Comparison of ENCODE assay signal across 31 mouse cellular contexts in genomic region chr2:115817959-115818358, GRCm38 (mm10).
DNase-seq lines count a peak whose midpoint lies in the region; ATAC-seq and TF ChIP-seq lines count a peak whose summit lies in the region.
"Had no signal": no experiment of that assay in that cellular context is flagged by ENCODE, and none has a peak within 500 bp of the region (broad histone marks: within the 10 kb centered on the region; RNA-seq: fewer than 3 reads in every experiment).

No protein-coding gene starts in this region.

- TF ChIP-seq POLR2A in brain, embryonic 14.5 days (IDR thresholded peaks at IDR 0.05; ENCODE audit: borderline replicate concordance, extremely low read depth, insufficient read depth, insufficient read length, poor library complexity, severe bottlenecking), result no peak

- H3K36me3 ChIP-seq in forebrain, embryonic 14.5 days (ENCODE audit: control insufficient read depth, insufficient read depth, low read length), result no peaks in the 10 kb centered on the region
- H3K36me3 ChIP-seq in forebrain, embryonic 11.5 days (ENCODE audit: control insufficient read depth, insufficient read depth, low read length), result no peaks in the 10 kb centered on the region
- no peaks in the 10 kb centered on the region for H3K36me3 ChIP-seq in stomach, embryonic 16.5 days (ENCODE audit: control insufficient read depth, insufficient read depth, low read length)
- H3K36me3 ChIP-seq: embryonic facial prominence, embryonic 13.5 days; forebrain, embryonic 12.5 days; G1E; heart, embryonic 10.5 days; heart, embryonic 15.5 days; hindbrain, embryonic 13.5 days; liver, embryonic 12.5 days; midbrain, embryonic 12.5 days; neural tube, embryonic 12.5 days had no signal

- peak; percentile 13 for DNase-seq in forebrain, embryonic 14.5 days (ENCODE audit: low spot score)
- no peak for DNase-seq in forebrain, embryonic 11.5 days (ENCODE audit: low spot score)
- DNase-seq in brain, embryonic 14.5 days (ENCODE audit: low read depth), result peak; percentile 32
- DNase-seq in lung, postnatal 25 days (ENCODE audit: low spot score), result peak; percentile 2
- no peak for DNase-seq in adrenal gland, adult 18-20 months (ENCODE audit: low spot score in 2 of 2)
- DNase-seq in gastrocnemius, postnatal 25 days, result no peak
- DNase-seq: adrenal gland, postnatal 10 days; cerebellum, adult 11-12 months; cerebellum, adult 9-11 months; embryo, embryonic 11 days; gastrocnemius, postnatal 14 days; heart, adult 11 months; kidney, adult 11 months; layer of hippocampus, postnatal 36 days; left cerebral cortex, postnatal 4 days; liver, postnatal 0 days; right cerebral cortex, postnatal 4 days; thymus, postnatal 14 days had no signal

- H3K9me3 ChIP-seq in forebrain, embryonic 14.5 days (replicated peaks; ENCODE audit: control insufficient read depth, low read length), result no peaks in the 10 kb centered on the region
- no peaks in the 10 kb centered on the region for H3K9me3 ChIP-seq in forebrain, embryonic 11.5 days (ENCODE audit: control insufficient read depth, low read length)
- no peaks in the 10 kb centered on the region for H3K9me3 ChIP-seq in stomach, embryonic 16.5 days (replicated peaks; ENCODE audit: control insufficient read depth, low read length)
- H3K9me3 ChIP-seq: embryonic facial prominence, embryonic 13.5 days; forebrain, embryonic 12.5 days; G1E; heart, embryonic 10.5 days; heart, embryonic 15.5 days; hindbrain, embryonic 13.5 days; liver, embryonic 12.5 days; midbrain, embryonic 12.5 days; neural tube, embryonic 12.5 days had no signal

- 76% methylated on average over 6 of the region's 6 CpGs for WGBS in forebrain, embryonic 14.5 days
- WGBS in forebrain, embryonic 11.5 days, result 89% methylated on average over 6 of the region's 6 CpGs
- WGBS in stomach, embryonic 16.5 days, result 34% methylated on average over 6 of the region's 6 CpGs

- TF ChIP-seq CTCF in brain, embryonic 14.5 days (IDR thresholded peaks at IDR 0.05; ENCODE audit: borderline replicate concordance, extremely low read depth, insufficient read depth, insufficient read length), result no peak

- no peak overlapping the region for H3K9ac ChIP-seq in forebrain, embryonic 14.5 days (ENCODE audit: low read length)
- no peak overlapping the region for H3K9ac ChIP-seq in forebrain, embryonic 11.5 days (ENCODE audit: low read length)
- H3K9ac ChIP-seq in stomach, embryonic 16.5 days (ENCODE audit: low read length), result no peak overlapping the region
- H3K9ac ChIP-seq: embryonic facial prominence, embryonic 13.5 days; forebrain, embryonic 12.5 days; heart, embryonic 15.5 days; hindbrain, embryonic 13.5 days; liver, embryonic 12.5 days; liver, postnatal 0 days; midbrain, embryonic 12.5 days; neural tube, embryonic 12.5 days had no signal

- no peak overlapping the region for H3K27ac ChIP-seq in forebrain, embryonic 14.5 days (ENCODE audit: low read depth, low read length)
- no peak overlapping the region for H3K27ac ChIP-seq in forebrain, embryonic 11.5 days (ENCODE audit: low read depth, low read length)
- H3K27ac ChIP-seq in stomach, embryonic 16.5 days (ENCODE audit: low read length), result peak overlapping the region; percentile 38; the same call in 1 of the 2 replicates
- H3K27ac ChIP-seq: embryonic facial prominence, embryonic 13.5 days; forebrain, embryonic 12.5 days; heart, embryonic 10.5 days; heart, embryonic 15.5 days; hindbrain, embryonic 13.5 days; kidney, postnatal 0 days; liver, embryonic 12.5 days; midbrain, embryonic 12.5 days; neural tube, embryonic 12.5 days had no signal

- no peak overlapping the region for H3K4me2 ChIP-seq in forebrain, embryonic 14.5 days (ENCODE audit: low read length)
- no peak overlapping the region for H3K4me2 ChIP-seq in forebrain, embryonic 11.5 days (ENCODE audit: low read depth, low read length, severe bottlenecking)
- H3K4me2 ChIP-seq in stomach, embryonic 16.5 days (ENCODE audit: low read depth, low read length), result peak overlapping the region; percentile 11; the same call in 1 of the 2 replicates
- H3K4me2 ChIP-seq: embryonic facial prominence, embryonic 13.5 days; forebrain, embryonic 12.5 days; heart, embryonic 15.5 days; hindbrain, embryonic 13.5 days; liver, embryonic 12.5 days; midbrain, embryonic 12.5 days; neural tube, embryonic 12.5 days had no signal

- H3K4me1 ChIP-seq in forebrain, embryonic 14.5 days (ENCODE audit: control insufficient read depth, insufficient read depth, low read length), result peaks cover 13% of the 10 kb centered on the region
- H3K4me1 ChIP-seq in forebrain, embryonic 11.5 days (replicated peaks; ENCODE audit: control insufficient read depth, insufficient read depth, low read length), result no peaks in the 10 kb centered on the region
- peaks cover 10% of the 10 kb centered on the region for H3K4me1 ChIP-seq in stomach, embryonic 16.5 days (ENCODE audit: control insufficient read depth, insufficient read depth, low read length)
- H3K4me1 ChIP-seq: liver, embryonic 12.5 days had no signal

- H3K4me3 ChIP-seq in forebrain, embryonic 14.5 days (ENCODE audit: low read depth, low read length), result no peak overlapping the region
- H3K4me3 ChIP-seq in forebrain, embryonic 11.5 days (ENCODE audit: low read depth, low read length), result no peak overlapping the region
- H3K4me3 ChIP-seq in stomach, embryonic 16.5 days (replicated peaks; ENCODE audit: low read length), result no peak overlapping the region
- H3K4me3 ChIP-seq: embryonic facial prominence, embryonic 13.5 days; erythroblast, embryonic 14.5 days; forebrain, embryonic 12.5 days; heart, embryonic 10.5 days; heart, embryonic 15.5 days; hindbrain, embryonic 13.5 days; liver, embryonic 12.5 days; midbrain, embryonic 12.5 days; myocyte; neural tube, embryonic 12.5 days had no signal

- no peak for ATAC-seq in forebrain, embryonic 14.5 days
- ATAC-seq in forebrain, embryonic 11.5 days (replicated peaks; ENCODE audit: low FRiP score), result no peak
- ATAC-seq in stomach, embryonic 16.5 days (ENCODE audit: insufficient read depth, low FRiP score), result peak; percentile 85
- ATAC-seq: liver, embryonic 12.5 days; liver, postnatal 0 days had no signal

- no peaks in the 10 kb centered on the region for H3K27me3 ChIP-seq in forebrain, embryonic 14.5 days (replicated peaks; ENCODE audit: control insufficient read depth, insufficient read depth, low read length)
- H3K27me3 ChIP-seq in forebrain, embryonic 11.5 days (ENCODE audit: control insufficient read depth, insufficient read depth, low read length), result no peaks in the 10 kb centered on the region
- H3K27me3 ChIP-seq in stomach, embryonic 16.5 days (ENCODE audit: control insufficient read depth, insufficient read depth, low read length), result no peaks in the 10 kb centered on the region
- H3K27me3 ChIP-seq: forebrain, embryonic 12.5 days; heart, embryonic 15.5 days; hindbrain, embryonic 13.5 days; liver, embryonic 12.5 days; midbrain, embryonic 12.5 days; neural tube, embryonic 12.5 days had no signal

Comparison
In these comparisons a context has a peak if more than half of its experiments do, and no peak if none do; other contexts are left out.
1. DNase-seq: peak in forebrain, embryonic 14.5 days (single experiment), brain, embryonic 14.5 days (single experiment) and lung, postnatal 25 days (single experiment); none in forebrain, embryonic 11.5 days (single experiment), adrenal gland, adult 18-20 months (0 of 2) and gastrocnemius, postnatal 25 days (single experiment).